Mouse (Mus musculus) left cerebral cortex, adult 9 months (tissue): ENCODE results near the gene Prcp.
A peak's percentile ranks its signal among the peaks of the same experiment; 100 is the strongest.
"Not testable (repeated sequence)": the region's sequence is repeated elsewhere in the genome, so short reads cannot be mapped to it uniquely, and the experiment has no call there.

Experiments
- DNase-seq, 2 experiments: peaks; one replicate each; pipeline ENCODE4 v3.0.0; 2022; ENCODE audit warnings: low spot score in 2 of 2

The Prcp gene

GRCm38 (mm10) chr7:92890211-92890610, 15.9 kb downstream of the Prcp start:
- no peak for DNase-seq

- DNase-seq: no peak
These were observed 16.5 kb downstream of the Prcp start for GRCm38 (mm10) chr7:92890618-92891230.

- DNase-seq: no peak
These were observed 19.2 kb downstream of the Prcp start for GRCm38 (mm10) chr7:92893478-92893877.

GRCm38 (mm10) chr7:92896036-92896435, 21.8 kb downstream of the Prcp start:
- DNase-seq: no peak

- DNase-seq: peak in 1 of 2 experiments; percentile 38
These were observed 22.8 kb downstream of the Prcp start for GRCm38 (mm10) chr7:92897021-92897420.

GRCm38 (mm10) chr7:92903360-92904038, 29.2 kb downstream of the Prcp start:
- peak in 1 of 2 experiments; percentile 74 for DNase-seq

- not testable (repeated sequence) for DNase-seq
These were observed 30.0 kb downstream of the Prcp start for GRCm38 (mm10) chr7:92904285-92904684.

- no peak for DNase-seq
These were observed 46.0 kb downstream of the Prcp start for GRCm38 (mm10) chr7:92920172-92920856.

- no peak for DNase-seq
These were observed 46.5 kb downstream of the Prcp start for GRCm38 (mm10) chr7:92920857-92921172.

- no peak for DNase-seq
These were observed 58.5 kb downstream of the Prcp start for GRCm38 (mm10) chr7:92932792-92933191.

GRCm38 (mm10) chr7:92933308-92933948, 59.2 kb downstream of the Prcp start:
- DNase-seq: not testable (repeated sequence)

- DNase-seq: no peak
These were observed 62.5 kb downstream of the Prcp start for GRCm38 (mm10) chr7:92936747-92937146.

GRCm38 (mm10) chr7:92937955-92938354, 63.7 kb downstream of the Prcp start:
- DNase-seq: peak in 1 of 2 experiments; percentile 20

- DNase-seq: no peak
These were observed 65.5 kb downstream of the Prcp start for GRCm38 (mm10) chr7:92939776-92940175.

GRCm38 (mm10) chr7:92950775-92951174, 76.5 kb downstream of the Prcp start:
- no peak for DNase-seq

- DNase-seq: no peak
These were observed 77.9 kb downstream of the Prcp start for GRCm38 (mm10) chr7:92952210-92952609.

GRCm38 (mm10) chr7:92959758-92960157, 85.5 kb downstream of the Prcp start:
- no peak for DNase-seq

GRCm38 (mm10) chr7:92961876-92962275, 87.6 kb downstream of the Prcp start:
- DNase-seq: no peak

- peak in 1 of 2 experiments; percentile 51 for DNase-seq
These were observed 90.7 kb downstream of the Prcp start for GRCm38 (mm10) chr7:92964754-92965501.

GRCm38 (mm10) chr7:92967381-92968127, 93.3 kb downstream of the Prcp start:
- DNase-seq: peak in 1 of 2 experiments; percentile 53

- no peak for DNase-seq
These were observed 103.2 kb downstream of the Prcp start for GRCm38 (mm10) chr7:92977429-92977828.
